Mouse (Mus musculus): ENCODE data around the gene Tusc1.
A peak's percentile ranks its signal among the peaks of the same experiment; 100 is the strongest.

Gene Tusc1

DNA sequence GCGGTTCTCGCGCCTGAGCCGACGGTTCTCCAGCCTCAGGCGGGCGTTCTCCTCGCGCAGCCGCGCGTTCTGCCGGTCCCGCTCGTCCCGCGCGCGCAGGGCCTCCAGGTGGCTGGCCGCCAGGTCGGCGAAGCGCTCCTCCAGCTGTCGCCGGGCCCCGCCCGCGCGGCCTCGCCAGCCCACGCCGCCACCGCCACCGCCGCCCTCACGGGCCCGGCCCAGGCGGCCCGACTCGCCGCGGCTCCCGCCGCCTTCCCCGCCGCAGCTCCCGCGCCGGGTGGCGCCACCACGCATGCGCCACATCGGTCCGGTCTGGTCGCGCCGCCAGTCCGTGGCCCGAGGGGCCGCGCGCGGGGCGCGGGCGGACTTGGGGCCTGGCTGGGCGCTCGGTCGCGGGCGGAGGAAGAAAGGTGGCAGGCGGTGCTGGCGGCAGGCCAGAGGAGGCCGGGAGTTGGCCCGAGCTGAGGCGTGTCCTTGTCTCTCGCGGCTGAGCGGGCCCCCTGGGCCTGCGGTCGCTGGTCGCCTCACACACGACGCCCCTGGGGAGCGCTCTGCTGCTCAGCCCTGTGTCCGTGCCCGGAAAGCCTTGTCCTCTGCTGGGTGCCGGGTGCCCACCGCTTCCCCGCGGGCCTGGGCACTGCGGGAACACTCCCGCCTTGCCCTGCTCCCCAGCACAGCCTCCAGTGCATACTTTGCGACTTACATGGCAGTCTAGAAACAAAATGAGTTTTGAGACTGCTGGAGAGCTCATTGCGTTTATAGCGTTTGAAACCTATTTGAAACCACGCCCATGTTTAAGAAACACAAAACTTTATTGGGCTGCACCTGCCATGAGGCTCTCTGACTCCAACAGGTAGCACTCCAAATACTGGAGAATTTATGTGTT lies at the start of gene Tusc1:
TSS of gene Tusc1 (minus strand) at position 394 of the 886 bp plus-strand sequence.
- peak; percentile 72 for DNase-seq (ENCODE audit: low spot score)

DNA sequence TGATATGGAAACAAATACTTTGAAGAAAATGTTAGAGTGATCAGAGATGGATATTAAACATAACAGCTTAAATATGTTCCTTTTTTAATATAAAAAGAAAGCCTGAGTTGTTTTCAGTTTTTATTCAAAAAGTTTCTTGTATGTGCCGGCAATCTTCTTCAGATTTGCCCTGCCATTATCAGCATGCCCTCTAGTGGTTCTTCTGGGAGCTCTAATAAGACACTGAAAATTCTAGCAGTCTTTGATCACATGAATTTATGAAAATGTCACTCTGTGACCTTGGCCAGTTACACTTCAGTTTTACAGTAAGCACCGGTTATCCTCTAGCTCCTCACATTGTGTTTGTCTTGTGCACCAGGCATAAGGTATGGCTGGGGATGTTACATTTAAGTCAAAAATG lies 17.6 kb upstream of the Tusc1 start:
- peak; percentile 21 for DNase-seq (ENCODE audit: low spot score)

- no peak for DNase-seq (ENCODE audit: low spot score)
Observed at GRCm38 (mm10) chr4:93344357-93344756, 9.0 kb upstream of the Tusc1 start.

DNA sequence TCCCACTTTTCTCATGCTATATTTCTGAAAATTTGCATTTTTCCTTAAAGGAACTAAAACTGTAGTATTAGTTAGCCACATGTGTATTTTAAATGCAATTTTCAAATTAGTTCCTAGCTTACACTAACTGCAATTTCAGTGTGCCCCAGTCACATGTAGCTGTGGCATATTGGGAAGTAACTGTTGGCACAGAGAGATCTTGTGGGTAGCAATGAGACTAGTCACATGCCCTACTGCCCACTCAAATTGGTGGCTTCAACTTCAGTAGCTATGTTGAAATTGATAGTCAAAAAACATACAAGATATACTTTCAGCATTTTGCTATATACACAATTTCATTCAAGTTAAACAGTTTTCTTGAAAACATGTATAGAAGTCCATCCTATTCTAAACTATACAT lies 6.3 kb upstream of the Tusc1 start:
- DNase-seq (ENCODE audit: low spot score), result no peak

DNA sequence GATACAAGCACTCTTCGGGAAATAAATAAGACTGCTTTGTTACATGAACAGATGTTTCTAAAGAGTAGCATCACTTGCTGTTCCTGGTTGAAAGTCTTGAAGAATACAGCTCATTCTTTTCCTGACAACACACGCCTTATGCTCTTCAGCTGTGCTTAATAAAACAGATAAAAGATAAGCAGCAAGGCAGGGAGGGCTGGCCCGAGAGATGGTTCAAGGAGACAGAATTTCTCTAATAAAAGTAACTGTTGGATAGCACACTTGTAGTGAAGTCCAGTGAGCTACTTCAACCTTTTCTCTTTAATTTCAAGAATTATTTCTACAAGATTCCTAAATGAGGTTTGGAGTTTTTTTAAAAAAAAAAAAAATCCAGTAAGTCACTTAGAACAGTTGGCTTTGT lies 2.7 kb upstream of the Tusc1 start:
- no peak for DNase-seq (ENCODE audit: low spot score)

DNA sequence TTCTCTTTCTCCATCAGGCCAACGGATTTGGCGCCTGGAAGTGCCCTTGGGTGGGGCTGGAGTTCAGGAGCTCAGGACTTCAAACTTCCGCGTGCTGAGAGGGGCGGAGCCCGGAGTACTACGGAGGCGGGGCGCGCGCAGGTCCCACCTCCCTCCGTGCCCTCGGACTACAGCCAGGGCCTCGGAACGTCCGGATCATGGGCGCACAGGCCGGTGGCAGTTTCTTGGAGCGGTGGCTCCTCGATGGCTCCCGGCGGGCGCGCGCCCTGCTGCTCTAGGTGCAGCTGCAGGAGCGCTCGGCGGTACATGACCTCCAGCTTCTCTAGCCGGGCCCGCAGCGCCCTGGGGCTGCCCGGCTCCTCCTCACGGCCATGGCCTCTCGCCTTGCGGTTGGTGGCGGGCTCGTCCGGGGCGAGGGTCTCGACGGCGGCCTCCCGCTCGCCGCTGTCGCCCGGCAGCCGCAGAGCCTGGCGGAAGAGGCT lies 634 bp downstream of the Tusc1 start:
- peak; percentile 85 for DNase-seq (ENCODE audit: low spot score)

GRCm38 (mm10) chr4:93307486-93307885 lies 27.8 kb downstream of the Tusc1 start:
- DNase-seq (ENCODE audit: low spot score), result no peak

- no peak for DNase-seq (ENCODE audit: low spot score)
Observed at GRCm38 (mm10) chr4:93286065-93286464, 49.2 kb downstream of the Tusc1 start.
